Mouse (Mus musculus) c-Kit-positive CD71-negative TER-119-negative erythroid progenitor cells, embryonic 14.5 days (primary cell): ENCODE data around the gene Esrra.
A peak's percentile ranks its signal among the peaks of the same experiment; 100 is the strongest.
"Not testable (repeated sequence)": the region's sequence is repeated elsewhere in the genome, so short reads cannot be mapped to it uniquely, and the experiment has no call there.

Experiments
- DNase-seq: peaks from one replicate; pipeline ENCODE4 v3.0.0-alpha.2; 2013; ENCODE audit warnings: low read depth

Gene Esrra

DNA sequence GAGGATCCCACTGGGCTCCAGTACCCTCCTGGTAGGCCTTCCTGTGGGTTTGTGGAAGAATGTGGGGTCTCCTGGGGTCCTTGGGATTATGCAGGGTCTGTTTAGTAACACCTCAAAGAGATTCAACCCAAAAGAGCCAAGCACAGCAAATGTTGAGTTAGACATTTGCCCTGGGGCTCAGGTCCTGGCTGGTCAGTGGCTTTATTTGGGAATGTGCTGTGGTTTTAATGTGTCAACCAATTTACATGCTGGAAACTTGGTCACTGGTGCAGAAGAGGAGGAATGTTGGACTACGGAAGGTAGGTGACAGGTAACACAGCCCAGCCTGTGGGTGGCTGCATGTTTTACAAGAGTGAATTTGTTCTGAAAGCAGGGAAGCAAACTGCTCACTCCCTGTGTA lies 18.6 kb downstream of the Esrra start:
- DNase-seq, result no peak

DNA sequence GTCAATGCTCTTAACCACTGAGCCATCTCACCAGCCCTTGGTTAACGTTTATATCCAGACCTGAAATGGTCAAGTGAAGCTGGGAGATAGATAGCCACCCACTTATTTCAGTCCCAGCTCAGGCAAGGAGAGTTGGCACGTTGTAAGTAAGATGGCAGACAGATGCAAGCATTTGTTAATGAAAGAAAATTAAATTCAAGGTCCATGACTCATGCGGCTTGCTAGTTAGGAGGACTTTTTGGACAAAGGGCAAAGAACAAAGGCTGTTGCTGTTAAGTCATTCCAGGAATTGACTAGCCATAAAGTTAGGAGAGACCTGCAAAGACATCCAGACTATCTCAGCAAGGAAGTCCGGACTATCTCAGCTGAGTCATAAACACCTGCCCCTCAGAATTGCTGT lies 22.0 kb downstream of the Esrra start:
- no peak for DNase-seq

DNA sequence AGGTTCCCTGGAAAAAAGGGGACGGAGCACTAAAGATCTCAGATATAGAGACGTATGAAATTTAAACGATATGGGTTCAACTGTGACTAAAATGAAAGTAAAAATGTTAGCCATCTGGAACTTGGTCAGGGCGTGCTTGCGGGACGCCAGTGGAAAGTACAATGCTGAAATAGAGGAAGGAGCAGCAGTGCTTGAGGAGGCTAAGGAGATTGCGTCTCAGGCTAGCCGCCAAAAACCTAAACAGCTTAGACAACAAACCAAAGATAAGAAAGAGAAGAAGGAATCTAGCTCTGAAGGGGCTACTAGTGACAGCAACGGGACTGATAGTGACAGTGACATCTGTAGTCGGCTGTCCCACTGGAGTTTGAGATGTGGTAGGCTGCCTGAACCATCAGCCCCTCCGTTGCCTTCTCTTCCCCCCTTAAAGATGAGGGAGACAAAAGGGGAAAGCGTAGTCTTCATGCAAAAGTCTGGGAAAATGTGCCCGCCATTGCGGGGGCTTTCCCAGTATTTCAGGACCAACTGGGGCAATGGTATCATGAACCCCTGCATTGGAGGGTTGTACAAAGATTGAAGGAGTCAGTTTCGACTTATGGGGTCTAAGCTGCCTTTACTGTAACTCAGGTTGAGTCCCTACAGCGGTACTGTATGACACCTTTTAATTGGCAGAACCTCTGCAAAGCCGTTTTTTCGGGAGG lies 25.9 kb downstream of the Esrra start:
- not testable (repeated sequence) for DNase-seq

DNA sequence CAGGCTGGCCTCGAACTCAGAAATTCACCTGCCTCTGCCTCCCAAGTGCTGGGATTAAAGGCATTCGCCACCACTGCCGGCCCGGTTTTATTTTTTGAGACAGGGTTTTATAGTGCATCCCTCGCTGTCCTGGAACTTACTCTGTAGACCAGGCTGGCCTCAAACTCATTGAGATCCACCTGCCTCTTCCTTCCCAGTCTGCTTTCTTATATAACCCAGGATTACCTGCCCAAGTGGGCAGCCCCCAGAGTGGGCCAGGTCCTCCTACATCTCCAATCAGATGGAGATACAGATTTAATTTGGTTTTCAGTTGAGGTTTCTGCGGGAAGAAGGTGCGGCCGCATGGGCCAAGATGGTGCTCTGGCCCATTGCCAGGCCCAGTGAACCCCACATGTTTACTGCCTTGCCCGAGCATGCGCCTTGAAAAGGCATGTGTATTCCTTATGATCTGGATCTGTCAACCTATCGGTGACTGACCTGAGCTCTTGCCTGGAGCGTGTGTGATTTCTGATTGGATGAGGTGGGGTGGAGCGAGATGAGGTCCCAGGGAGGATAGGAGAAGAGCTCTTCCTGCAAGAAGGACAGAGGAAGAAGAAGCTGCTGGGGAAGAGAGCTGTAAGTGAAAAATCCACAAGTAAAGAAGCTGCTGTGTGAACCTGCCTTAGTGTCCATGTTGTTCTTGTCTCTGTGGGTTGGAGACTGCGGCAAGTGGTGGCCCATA lies 27.7 kb downstream of the Esrra start:
- no peak for DNase-seq

DNA sequence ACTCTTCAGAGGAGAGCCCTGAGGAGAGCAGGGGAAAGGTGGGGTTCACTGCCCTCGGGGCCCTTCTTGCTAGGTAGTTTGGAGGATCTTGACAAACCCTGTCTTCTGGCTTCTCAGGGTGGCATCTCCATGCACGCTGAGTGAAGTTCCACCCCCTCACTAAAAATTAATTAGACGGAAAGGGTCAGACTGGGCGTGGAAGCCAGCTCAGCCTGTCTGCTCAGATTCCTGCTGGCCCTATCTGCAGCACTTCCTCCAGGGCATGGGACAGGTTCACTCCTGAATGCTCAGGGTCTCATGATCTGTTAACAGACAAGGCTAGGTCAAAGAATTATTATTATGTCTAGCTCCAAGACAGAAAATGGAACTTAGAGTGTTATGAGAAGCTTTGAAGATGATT lies 29.1 kb downstream of the Esrra start:
- no peak for DNase-seq

DNA sequence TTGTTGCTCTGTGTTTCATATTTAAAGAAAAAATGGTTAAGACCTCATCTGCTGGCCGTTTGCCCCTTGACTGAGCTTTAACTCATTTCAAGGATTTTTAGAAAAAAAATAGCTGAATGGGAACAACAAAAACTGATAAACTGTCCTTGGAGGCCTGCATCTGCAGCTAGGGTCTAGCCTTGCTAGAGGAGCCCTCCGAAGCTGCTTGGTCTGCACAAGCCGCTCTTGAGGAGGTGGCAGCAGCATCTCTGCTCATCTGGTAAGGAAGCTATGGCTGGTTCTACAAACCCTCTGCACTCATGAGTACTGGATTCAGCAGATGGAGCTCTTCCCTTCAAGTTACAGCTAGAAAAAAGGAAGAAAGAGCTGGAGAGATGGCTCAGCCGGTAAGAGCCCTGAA lies 43.6 kb downstream of the Esrra start:
- DNase-seq, result no peak

- no peak for DNase-seq
Measured at GRCm38 (mm10) chr19:6876799-6877198, 44.8 kb downstream of the Esrra start.

DNA sequence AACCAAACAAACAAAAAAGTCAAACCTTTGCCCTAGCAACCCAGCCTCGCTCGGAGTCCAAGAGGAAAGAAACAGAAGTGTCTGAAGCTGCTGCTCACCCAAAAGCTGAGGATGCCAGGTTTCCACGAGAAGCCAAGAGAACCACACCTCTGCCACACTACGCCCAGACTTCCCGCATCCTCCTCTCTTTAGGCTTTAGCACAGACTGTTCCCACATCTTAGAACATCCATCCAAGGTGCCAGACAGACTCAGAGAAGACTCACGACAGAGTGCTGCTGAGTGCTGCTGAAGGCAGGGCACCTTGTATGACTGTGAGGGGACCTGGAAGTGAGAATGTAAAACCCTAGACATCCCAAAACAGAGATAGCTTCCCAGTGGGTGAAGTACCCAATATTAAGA lies 45.8 kb downstream of the Esrra start:
- DNase-seq, result no peak

GRCm38 (mm10) chr19:6874257-6874656 lies 47.4 kb downstream of the Esrra start:
- no peak for DNase-seq

DNA sequence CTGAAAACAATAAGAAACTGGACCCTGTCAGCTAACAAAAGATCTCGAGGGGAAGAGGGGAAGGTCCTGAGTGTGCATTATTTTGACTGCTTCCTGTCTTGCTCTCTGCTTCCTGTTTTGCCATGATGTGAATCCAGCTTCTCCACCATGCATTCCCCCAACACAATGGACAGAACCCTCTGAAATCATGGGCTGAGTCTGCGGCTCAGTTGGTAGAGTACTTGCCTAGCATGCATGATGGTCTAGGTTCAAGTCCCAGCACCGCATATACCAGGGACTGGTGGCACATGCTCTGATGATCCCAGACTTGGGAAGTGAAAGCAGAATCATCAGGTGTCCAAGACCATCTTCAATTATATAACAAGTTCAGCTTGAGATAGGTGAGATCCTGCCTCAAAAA lies 48.9 kb downstream of the Esrra start:
- DNase-seq, result no peak

GRCm38 (mm10) chr19:6871574-6872271 lies 49.9 kb downstream of the Esrra start:
- DNase-seq, result peak; percentile 48

DNA sequence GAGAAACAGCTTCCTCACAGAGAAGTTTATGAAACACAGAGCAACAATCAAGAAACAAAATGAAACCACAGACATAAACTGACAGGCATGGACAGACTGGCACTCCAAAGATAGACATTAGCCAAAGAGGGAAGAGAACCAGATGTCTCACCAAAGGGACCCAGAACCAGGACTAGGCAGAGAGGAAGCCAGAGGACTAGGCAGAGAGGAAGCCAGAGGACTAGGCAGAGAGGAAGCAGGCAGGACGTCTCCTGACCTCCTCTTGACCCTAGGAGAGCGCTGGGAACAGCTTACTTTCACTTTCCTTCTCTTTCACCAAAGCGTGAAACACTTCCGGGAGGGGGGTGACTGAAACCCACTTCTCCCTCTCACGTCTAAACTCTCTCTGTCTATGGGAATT lies 52.3 kb downstream of the Esrra start:
- DNase-seq, result peak; percentile 59

GRCm38 (mm10) chr19:6861451-6861850 lies 60.2 kb downstream of the Esrra start:
- no peak for DNase-seq
